Mouse (Mus musculus) subcutaneous adipose tissue, adult 2 months (tissue): ENCODE results near the gene Ltb. TPM values are rescaled to one million over a fixed set of nuclear protein-coding genes. Genes with fewer than 3 reads are reported as not detected.

Experiments used
- polyA plus RNA-seq: library from polyadenylated mRNA; depleted of rRNA; stranded (reverse); fragments of >200 nt; gene quantifications from 2 replicates; pipeline ENCODE4 v1.2.3, GENCODE M21; 2012; ENCODE audit warnings: low replicate concordance; rRNA removed

Gene Ltb
- 4.2 and 11.0 TPM in 2 replicates for polyA plus RNA-seq

GRCm38 (mm10) chr17:35193881-35194843 is at the start of gene Ltb:
Ltb (plus strand) TSS chr17:35194439.

GRCm38 (mm10) chr17:35164568-35165450 is 29.4 kb upstream of the Ltb start, which contains the start of gene Prrc2a:
Prrc2a (minus strand) TSS chr17:35164897.

GRCm38 (mm10) chr17:35175968-35176367 is 18.3 kb upstream of the Ltb start, which contains the start of gene Aif1:
Aif1 (minus strand) TSS chr17:35176068.

GRCm38 (mm10) chr17:35187959-35188610 is 6.2 kb upstream of the Ltb start, which contains the start of gene Lst1:
Lst1 (minus strand) TSS chr17:35188439.

GRCm38 (mm10) chr17:35201787-35202186 is 7.5 kb downstream of the Ltb start, which contains the start of gene Tnf:
Tnf (minus strand) TSS chr17:35202007.

GRCm38 (mm10) chr17:35204494-35205379 is 10.5 kb downstream of the Ltb start, which contains the start of gene Lta:
Lta (minus strand) TSS chr17:35205351.

GRCm38 (mm10) chr17:35220156-35220952 is 26.1 kb downstream of the Ltb start, which contains the start of gene Gm16181:
Gm16181 (plus strand) TSS chr17:35220834.

GRCm38 (mm10) chr17:35233114-35233980 is 39.1 kb downstream of the Ltb start, which contains the start of gene Atp6v1g2:
Atp6v1g2 (plus strand) TSS chr17:35233660.

GRCm38 (mm10) chr17:35235614-35236389 is 41.6 kb downstream of the Ltb start, which contains the start of gene Nfkbil1:
Nfkbil1 (minus strand) TSS chr17:35235792.

GRCm38 (mm10) chr17:35241305-35242014 is 47.2 kb downstream of the Ltb start, which contains the start of gene Ddx39b:
Ddx39b (plus strand) TSS chr17:35241746.

Other genes with a start within 250 kb of the Ltb start
- gene Hspa1b, start 235.2 kb upstream of the Ltb start, polyA plus RNA-seq: 15.3 and 47.3 TPM in 2 replicates
- not detected in 2 replicates for gene Gm20481, start 224.5 kb upstream of the Ltb start, polyA plus RNA-seq
- gene Hspa1a, start 222.3 kb upstream of the Ltb start, polyA plus RNA-seq: 8.7 and 27.0 TPM in 2 replicates
- 0.46 and 0.59 TPM in 2 replicates for gene Hspa1l, start 221.7 kb upstream of the Ltb start, polyA plus RNA-seq
- 69.2 and 79.0 TPM in 2 replicates for gene Lsm2, start 212.6 kb upstream of the Ltb start, polyA plus RNA-seq
- 61.9 and 207 TPM in 2 replicates for gene Vars, start 193.5 kb upstream of the Ltb start, polyA plus RNA-seq
- gene Vwa7, start 177.9 kb upstream of the Ltb start, polyA plus RNA-seq: 0.39 and 0.62 TPM in 2 replicates
- gene Sapcd1, start 166.4 kb upstream of the Ltb start, polyA plus RNA-seq: 0.54 and 1.7 TPM in 2 replicates
- 1.8 TPM in 2 replicates for gene Msh5, start 147.7 kb upstream of the Ltb start, polyA plus RNA-seq
- 87.4 and 180 TPM in 2 replicates for gene Clic1, start 144.5 kb upstream of the Ltb start, polyA plus RNA-seq
- gene Ddah2, start 135.4 kb upstream of the Ltb start, polyA plus RNA-seq: 59.2 and 121 TPM in 2 replicates
- gene Ly6g6c, start 129.1 kb upstream of the Ltb start, polyA plus RNA-seq: 0.17 TPM in 1 of 2 replicates, not detected in the other
- gene Mpig6b, start 128.3 kb upstream of the Ltb start, polyA plus RNA-seq: 0.09 and 0.21 TPM in 2 replicates
- gene Ly6g6e, start 117.5 kb upstream of the Ltb start, polyA plus RNA-seq: 0.24 and 4.5 TPM in 2 replicates
- 2.3 and 5.4 TPM in 2 replicates for gene Ly6g6d, start 116.4 kb upstream of the Ltb start, polyA plus RNA-seq
- gene Ly6g6f, start 108.8 kb upstream of the Ltb start, polyA plus RNA-seq: not detected in 2 replicates
- gene Abhd16a, start 105.2 kb upstream of the Ltb start, polyA plus RNA-seq: 206 and 214 TPM in 2 replicates
- 3.1 TPM in 1 of 2 replicates, not detected in the other for gene Ly6g5c, start 86.2 kb upstream of the Ltb start, polyA plus RNA-seq
- gene Ly6g5b, start 79.0 kb upstream of the Ltb start, polyA plus RNA-seq: 1.9 and 3.2 TPM in 2 replicates
- gene Gpank1, start 73.0 kb upstream of the Ltb start, polyA plus RNA-seq: 12.3 and 16.6 TPM in 2 replicates
- 304 and 310 TPM in 2 replicates for gene Csnk2b, start 72.4 kb upstream of the Ltb start, polyA plus RNA-seq
- 6.4 and 11.3 TPM in 2 replicates for gene D17H6S53E, start 68.1 kb upstream of the Ltb start, polyA plus RNA-seq
- gene Apom, start 62.4 kb upstream of the Ltb start, polyA plus RNA-seq: 0.17 TPM in 1 of 2 replicates, not detected in the other
- gene Bag6, start 59.3 kb upstream of the Ltb start, polyA plus RNA-seq: 178 and 246 TPM in 2 replicates
- 249 and 404 TPM in 2 replicates for gene Prrc2a, start 29.5 kb upstream of the Ltb start, polyA plus RNA-seq
- gene Aif1, start 18.4 kb upstream of the Ltb start, polyA plus RNA-seq: 1.9 and 5.2 TPM in 2 replicates
- gene Lst1, start 6.0 kb upstream of the Ltb start, polyA plus RNA-seq: 23.5 and 60.6 TPM in 2 replicates
- 2.2 and 3.1 TPM in 2 replicates for gene Tnf, start 7.6 kb downstream of the Ltb start, polyA plus RNA-seq
- 0.16 and 0.69 TPM in 2 replicates for gene Lta, start 10.9 kb downstream of the Ltb start, polyA plus RNA-seq
- gene Gm16181, start 26.4 kb downstream of the Ltb start, polyA plus RNA-seq: 0.64 and 4.9 TPM in 2 replicates
- 7.5 and 9.8 TPM in 2 replicates for gene Atp6v1g2, start 39.2 kb downstream of the Ltb start, polyA plus RNA-seq
- gene Nfkbil1, start 41.4 kb downstream of the Ltb start, polyA plus RNA-seq: 14.3 and 18.2 TPM in 2 replicates
- gene Ddx39b, start 47.3 kb downstream of the Ltb start, polyA plus RNA-seq: 285 and 496 TPM in 2 replicates
- gene H2-D1, start 68.3 kb downstream of the Ltb start, polyA plus RNA-seq: 1,137 and 2,644 TPM in 2 replicates
- gene H2-Q1, start 126.0 kb downstream of the Ltb start, polyA plus RNA-seq: not detected in 2 replicates
- 2.4 TPM in 1 of 2 replicates, not detected in the other for gene H2-Q2, start 147.8 kb downstream of the Ltb start, polyA plus RNA-seq
- gene H2-Q4, start 185.2 kb downstream of the Ltb start, polyA plus RNA-seq: 120 and 169 TPM in 2 replicates
- gene H2-Q6, start 230.4 kb downstream of the Ltb start, polyA plus RNA-seq: 60.7 and 141 TPM in 2 replicates
- 158 and 289 TPM in 2 replicates for gene H2-Q7, start 244.7 kb downstream of the Ltb start, polyA plus RNA-seq